Mouse (Mus musculus) small intestine, adult 2 months (tissue): ENCODE results near the gene Ifi27. TPM values are rescaled to one million over a fixed set of nuclear protein-coding genes. Genes with fewer than 3 reads are reported as not detected.
A peak's percentile ranks its signal among the peaks of the same experiment; 100 is the strongest.
"Not testable (repeated sequence)": the region's sequence is repeated elsewhere in the genome, so short reads cannot be mapped to it uniquely, and the experiment has no call there.

Experiments used
- H3K27ac ChIP-seq: fragments of 200-500 bp; 2 replicates; pipeline ENCODE4 v1.5.1; 2012; ENCODE audit warnings: low read depth, low read length, control low read depth, inconsistent platforms; ENCODE audit not compliant: insufficient read depth
- H3K27me3 ChIP-seq: fragments of 200-500 bp; 2 replicates; pipeline ENCODE4 v1.6.1; 2012; ENCODE audit warnings: mild to moderate bottlenecking, moderate library complexity, low read length, inconsistent platforms; ENCODE audit not compliant: control insufficient read depth, insufficient read depth
- H3K36me3 ChIP-seq: fragments of 200-500 bp; 2 replicates; pipeline ENCODE4 v1.6.1; 2012; ENCODE audit warnings: mild to moderate bottlenecking, low read length, control low read depth, inconsistent platforms; ENCODE audit not compliant: control insufficient read depth, insufficient read depth
- H3K4me1 ChIP-seq: fragments of 200-500 bp; 2 replicates; pipeline ENCODE4 v1.6.1; 2012; ENCODE audit warnings: low read length, inconsistent platforms, mixed read lengths; ENCODE audit not compliant: control insufficient read depth, insufficient read depth, insufficient read length
- H3K4me3 ChIP-seq: fragments of 200-500 bp; 2 replicates; pipeline ENCODE4 v1.5.1; 2012; ENCODE audit warnings: low read depth, mild to moderate bottlenecking, control low read depth, inconsistent platforms, low read length, moderate library complexity
- CTCF ChIP-seq: fragments of 200-500 bp; IDR thresholded peaks from 2 replicates; pipeline ENCODE4 v1.5.1; 2012; ENCODE audit warnings: low read depth, mild to moderate bottlenecking, control low read depth, inconsistent platforms, low read length, moderate library complexity, mixed read lengths; ENCODE audit not compliant: insufficient replicate concordance, insufficient read length; ENCODE audit errors: extremely low read depth
- POLR2A ChIP-seq: fragments of 200-500 bp; IDR thresholded peaks from 2 replicates; pipeline ENCODE4 v1.6.1; 2012; ENCODE audit warnings: low read depth, mild to moderate bottlenecking, control low read depth, inconsistent platforms, low read length, moderate library complexity
- WGBS: fragments of 180-500 bp; shearing (Covaris S2); methylation state at CpG from one replicate; pipeline ENCODE4 v1.1.7; 2018; 5-methylcytosine and 5-hydroxymethylcytosine counted together
- polyA plus RNA-seq: library from polyadenylated mRNA; depleted of rRNA; stranded (reverse); fragments of >200 nt; gene quantifications from 2 replicates; pipeline ENCODE4 v1.2.3, GENCODE M21; 2012

The Ifi27 gene
- polyA plus RNA-seq, 1 experiment: 170 TPM

DNA sequence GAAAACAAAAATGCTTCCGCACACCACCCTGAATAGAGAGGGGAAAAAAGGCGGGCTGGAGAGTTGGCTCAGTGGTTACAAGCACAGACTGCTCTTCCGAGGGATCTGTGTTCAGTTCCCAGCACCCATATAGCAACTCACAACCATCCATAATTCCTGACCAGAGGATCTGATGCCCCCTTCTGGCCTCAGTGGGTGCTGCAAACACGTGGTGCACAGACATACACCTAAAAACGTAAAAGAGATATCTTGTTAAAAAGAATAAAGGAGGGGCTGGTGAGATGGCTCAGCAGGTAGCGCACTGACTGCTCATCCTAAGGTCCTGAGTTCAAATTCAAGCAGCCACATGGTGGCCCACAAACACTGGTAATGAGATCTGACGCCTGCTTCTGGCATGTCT lies 7.3 kb upstream of the Ifi27 start:
- Histone ChIP-seq H3K4me1 (peaks cover 5% of the 10 kb centered on the region; the same call in 1 of the 2 replicates), H3K27ac (no peak overlapping the region), H3K4me3 (no peak overlapping the region), H3K36me3 (peaks cover 9% of the 10 kb centered on the region), H3K27me3 (no peaks in the 10 kb centered on the region)
- no peak for TF ChIP-seq POLR2A
- no peak for TF ChIP-seq CTCF
- WGBS: 94% methylated on average over 7 of the region's 7 CpGs

DNA sequence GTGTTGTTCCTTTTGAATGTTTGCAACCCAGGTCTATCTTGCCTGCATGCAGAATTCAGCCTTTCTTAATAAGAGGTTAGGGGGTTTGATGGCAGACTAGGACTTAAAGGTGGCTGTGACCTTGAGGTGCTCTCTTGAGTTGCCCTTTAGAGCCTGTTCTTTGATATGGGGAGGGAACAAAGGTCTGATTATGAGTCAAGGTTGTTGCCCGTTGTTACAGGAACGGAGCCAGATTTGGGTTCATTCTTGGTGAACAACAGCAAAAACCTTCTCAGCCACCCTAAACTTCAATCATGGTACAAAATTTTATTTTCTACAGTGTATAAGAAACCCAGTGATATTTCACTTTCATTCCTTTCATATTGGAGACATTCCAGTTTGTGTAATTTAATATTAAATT lies 581 bp upstream of the Ifi27 start:
- no peak for TF ChIP-seq POLR2A
- no peak for TF ChIP-seq CTCF
- Histone ChIP-seq H3K4me1 (peaks cover 13% of the 10 kb centered on the region; the same call in 1 of the 2 replicates), H3K27me3 (no peaks in the 10 kb centered on the region), H3K4me3 (no peak overlapping the region), H3K27ac (peak overlapping the region; percentile 73), H3K36me3 (peaks cover 9% of the 10 kb centered on the region; the same call in 1 of the 2 replicates)
- 30% methylated on average over 2 of the region's 2 CpGs for WGBS

DNA sequence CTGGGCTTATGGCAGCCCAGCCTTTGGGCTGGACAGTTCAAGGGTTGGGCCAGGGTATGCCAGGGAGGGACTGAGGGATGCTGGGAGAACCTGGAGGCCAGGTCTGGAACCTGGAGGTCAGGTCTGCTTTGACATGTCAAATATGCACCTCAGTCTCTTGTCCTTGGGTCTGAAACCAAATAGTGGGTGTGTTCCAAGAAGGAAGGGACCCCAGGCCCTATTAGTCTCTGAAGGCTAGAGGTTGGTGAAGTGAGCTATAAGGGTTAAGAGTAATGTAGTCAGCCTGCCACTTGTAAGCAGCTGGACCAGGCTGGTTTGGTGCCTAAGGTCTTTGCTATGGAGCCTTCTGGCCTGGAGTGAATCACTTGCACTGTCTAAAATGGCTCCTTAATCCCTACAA lies 850 bp downstream of the Ifi27 start:
- H3K4me3 ChIP-seq: peak overlapping the region; percentile 16; the same call in 1 of the 2 replicates
- TF ChIP-seq CTCF: no peak
- no peak for TF ChIP-seq POLR2A

DNA sequence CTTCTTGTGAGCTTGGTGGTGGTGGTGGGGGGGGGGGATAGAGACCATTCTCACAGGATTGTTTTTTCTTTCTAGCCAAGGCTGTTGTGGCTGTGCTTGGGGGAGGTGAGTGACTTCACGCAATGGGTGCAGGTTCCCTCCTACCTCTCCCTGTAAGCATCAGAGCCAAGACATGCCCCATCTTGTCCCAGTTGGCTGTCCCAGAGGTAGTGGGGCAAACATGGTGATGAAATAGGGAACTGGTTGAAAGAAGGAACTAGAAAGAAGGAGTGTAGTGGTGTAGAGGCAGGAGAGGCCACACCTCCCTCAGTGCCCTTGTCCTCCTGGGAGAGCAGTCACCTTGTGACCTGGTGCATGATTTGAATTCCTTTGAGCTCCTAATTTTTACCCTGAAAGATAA lies 3.6 kb downstream of the Ifi27 start:
- no peak for TF ChIP-seq CTCF
- no peak for TF ChIP-seq POLR2A
- H3K4me3 ChIP-seq: no peak overlapping the region
- H3K27me3 ChIP-seq: no peaks in the 10 kb centered on the region
- H3K4me1 ChIP-seq: peaks cover 15% of the 10 kb centered on the region; the same call in 1 of the 2 replicates
- 91% methylated on average over 1 of the region's 1 CpGs for WGBS
- peaks cover 17% of the 10 kb centered on the region; the same call in 1 of the 2 replicates for H3K36me3 ChIP-seq
- H3K27ac ChIP-seq: no peak overlapping the region

More for the DNA sequence above, 850 bp downstream of the Ifi27 start:
- Histone ChIP-seq H3K4me1 (peaks cover 13% of the 10 kb centered on the region; the same call in 1 of the 2 replicates), H3K27ac (peak overlapping the region; percentile 92), H3K27me3 (no peaks in the 10 kb centered on the region), H3K36me3 (peaks cover 13% of the 10 kb centered on the region; the same call in 1 of the 2 replicates)

DNA sequence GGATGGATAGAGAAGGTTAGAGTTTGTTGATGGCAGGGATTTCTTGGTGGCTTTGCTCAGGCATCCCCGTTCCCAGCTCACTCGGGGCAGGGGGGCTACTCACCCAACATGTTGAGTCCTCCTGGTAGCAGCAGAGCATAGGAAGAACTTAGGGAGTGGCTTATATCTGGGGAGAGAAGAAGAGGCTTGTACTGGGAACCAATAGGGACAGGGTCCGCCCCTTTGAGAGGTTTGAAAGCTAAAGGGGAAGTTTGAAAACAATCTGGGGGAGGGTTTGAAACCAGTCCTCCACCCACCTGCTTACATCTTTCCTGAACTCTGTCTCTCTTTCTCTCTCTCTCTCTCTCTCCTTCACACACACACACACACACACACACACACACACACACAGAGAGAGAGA lies 9.5 kb downstream of the Ifi27 start, which contains the start of gene Ifi27l2a:
Ifi27l2a (minus strand) TSS at position 157 of the 400 bp plus-strand sequence.
- TF ChIP-seq POLR2A: no peak
- no peak for TF ChIP-seq CTCF
- H3K4me3 ChIP-seq: peak within 1 kb of the TSS; percentile 53
- no peaks in the 10 kb centered on the region for H3K27me3 ChIP-seq
- H3K27ac ChIP-seq: peak within 1 kb of the TSS; percentile 56
- peaks cover 8% of the 10 kb centered on the region; the same call in 1 of the 2 replicates for H3K36me3 ChIP-seq
- peaks cover 7% of the 10 kb centered on the region for H3K4me1 ChIP-seq
- 54% methylated on average over 3 of the region's 3 CpGs for WGBS

DNA sequence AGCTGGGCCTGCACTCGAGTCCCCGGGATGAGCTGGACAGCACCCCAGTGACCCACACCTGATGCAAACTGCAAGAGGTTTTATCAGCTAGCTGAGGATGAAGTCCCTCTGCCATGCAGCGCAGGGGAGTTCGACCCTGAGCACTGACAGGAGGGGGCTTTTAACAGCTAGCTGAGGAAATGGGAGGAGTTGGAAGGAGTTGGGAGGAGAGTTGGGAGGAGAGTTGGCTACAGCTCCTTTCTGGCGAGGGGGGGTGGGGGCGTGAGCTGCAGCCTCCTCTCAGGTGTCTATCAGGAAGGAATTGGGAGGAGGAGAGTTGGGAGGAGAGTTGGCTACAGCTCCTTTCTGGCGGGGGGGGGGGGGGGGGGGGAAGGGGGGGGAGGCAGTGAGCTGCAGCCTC lies 10.2 kb downstream of the Ifi27 start:
- H3K27me3 ChIP-seq, H3K4me1 ChIP-seq, H3K36me3 ChIP-seq, H3K27ac ChIP-seq, H3K4me3 ChIP-seq: not testable (repeated sequence)
- whole genome bisulfite sequencing: 31% methylated on average over 6 of the region's 7 CpGs

DNA sequence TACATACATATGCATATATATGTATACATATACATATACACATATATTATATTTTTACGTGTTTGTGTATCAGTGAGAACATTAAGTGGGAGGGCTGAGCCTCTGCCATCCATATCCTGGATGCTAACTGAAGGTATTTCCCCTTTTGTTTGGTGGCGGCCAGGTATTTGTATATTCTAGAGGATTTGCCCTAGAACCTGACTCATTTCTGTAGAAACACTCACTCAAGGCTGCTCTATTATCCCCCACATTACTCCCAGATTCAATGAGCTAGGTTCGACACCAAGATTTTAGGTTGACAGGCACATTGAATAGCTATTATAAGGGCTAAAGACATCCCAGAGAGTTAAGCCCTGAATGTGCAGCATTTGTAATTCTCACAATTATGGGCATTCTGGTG lies 11.0 kb downstream of the Ifi27 start:
- Histone ChIP-seq H3K27ac (no peak overlapping the region), H3K36me3 (peaks cover 2% of the 10 kb centered on the region; the same call in 1 of the 2 replicates), H3K27me3 (no peaks in the 10 kb centered on the region), H3K4me3 (no peak overlapping the region), H3K4me1 (peaks cover 7% of the 10 kb centered on the region)
- TF ChIP-seq POLR2A (no peak), CTCF (no peak)
- WGBS: 85% methylated on average over 3 of the region's 3 CpGs
